Mouse (Mus musculus): ENCODE data around the gene Il23a.

- TF ChIP-seq CTCF (IDR thresholded peaks at IDR 0.05; ENCODE audit: borderline replicate concordance, insufficient read depth, low read length) (no peak), POLR2A (IDR thresholded peaks at IDR 0.05; ENCODE audit: low read depth, low read length) (no peak)
Measured at GRCm38 (mm10) chr10:128343436-128343835, 44.9 kb upstream of the Il23a start.
